Mouse (Mus musculus): ENCODE data around the gene Gm3194. TPM values are rescaled to one million over a fixed set of nuclear protein-coding genes. Genes with fewer than 3 reads are reported as not detected.

The Gm3194 gene
- 0.08 and 0.46 TPM in 2 replicates for polyA plus RNA-seq (2015; fragmentation: Nextera tagmentation; extraction: Ambion mirVana)

DNA sequence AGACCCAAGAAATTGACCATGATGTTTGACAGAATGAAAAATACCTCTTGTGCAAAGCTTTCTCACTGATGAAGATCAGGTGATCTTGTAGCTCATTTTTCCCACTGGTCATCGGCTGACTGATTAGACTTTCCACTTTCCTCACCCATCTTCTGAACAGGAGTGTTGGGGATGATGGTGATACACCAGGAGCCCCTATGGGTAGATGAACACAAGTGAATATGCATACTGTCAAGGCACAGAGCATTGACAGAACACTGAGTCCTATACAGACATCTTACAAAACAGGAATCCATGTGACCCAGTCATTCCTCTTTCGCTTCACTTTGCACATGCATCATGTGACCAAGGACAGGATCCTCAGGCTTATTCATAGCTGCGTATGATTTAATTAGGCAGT is at the start of gene Gm3194:
TSS of gene Gm3194 (minus strand) at position 101 of the 400 bp plus-strand sequence.

DNA sequence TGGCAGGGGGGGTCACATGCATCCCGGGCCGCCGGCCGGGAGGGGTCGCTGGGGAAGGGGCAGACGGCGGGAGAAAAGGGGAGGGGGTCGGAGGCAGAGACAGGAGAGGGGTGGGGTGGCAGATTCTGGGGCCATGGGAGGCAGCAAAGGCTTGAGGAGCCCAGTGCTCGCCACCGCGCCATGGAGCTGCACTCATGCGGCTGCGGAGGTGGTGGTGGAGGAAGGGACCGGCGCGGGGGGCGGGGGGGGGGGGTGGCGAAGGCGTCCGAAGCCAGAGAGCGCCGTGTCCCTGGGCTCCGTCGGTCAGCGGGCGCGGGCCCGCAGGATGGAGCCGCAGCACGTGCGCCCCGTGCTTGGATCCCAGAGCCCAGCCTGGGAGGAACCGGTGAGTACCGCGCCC is 46.1 kb upstream of the Gm3194 start, which contains the start of gene Gm3488:
TSS of gene Gm3488 (plus strand) at position 301 of the 400 bp plus-strand sequence.

DNA sequence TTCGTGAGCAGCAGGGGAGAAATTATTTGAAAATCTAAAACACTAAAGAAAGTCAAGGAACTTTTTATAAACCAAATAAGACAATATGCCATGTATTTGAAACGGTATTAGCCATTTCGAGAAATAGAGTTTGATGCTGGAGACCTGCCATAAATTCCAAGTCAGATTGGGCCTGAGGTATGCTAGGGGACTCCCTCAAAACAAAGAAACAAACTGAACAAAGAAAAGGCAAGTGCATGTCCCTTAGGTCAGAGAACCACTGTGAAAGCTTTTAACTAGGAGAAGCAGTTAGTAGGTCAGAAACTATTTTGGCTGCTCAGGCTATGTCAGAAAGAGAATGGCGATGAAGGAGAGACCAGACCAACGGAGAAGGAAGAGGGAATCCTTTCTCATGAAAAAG is 28.6 kb upstream of the Gm3194 start, which contains the start of gene Gm3187:
TSS of gene Gm3187 (plus strand) at position 301 of the 400 bp plus-strand sequence.

DNA sequence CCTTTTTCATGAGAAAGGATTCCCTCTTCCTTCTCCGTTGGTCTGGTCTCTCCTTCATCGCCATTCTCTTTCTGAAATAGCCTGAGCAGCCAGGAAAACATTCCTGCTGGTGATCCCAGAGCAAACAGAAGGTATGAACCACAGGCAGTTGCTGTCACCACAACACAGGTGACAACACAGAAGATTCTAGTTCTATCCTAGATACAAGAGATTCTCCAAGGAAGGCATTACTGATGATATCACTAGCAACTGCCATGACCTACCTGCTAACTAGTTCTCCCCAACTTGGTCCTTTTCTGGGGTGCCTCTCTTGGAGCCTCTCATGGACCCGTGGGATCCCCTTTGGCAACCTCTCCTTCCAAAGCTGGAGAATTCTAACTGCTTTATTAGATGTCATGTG is 22.5 kb upstream of the Gm3194 start, which contains the start of gene Gm8246:
TSS of gene Gm8246 (minus strand) at position 101 of the 400 bp plus-strand sequence.

DNA sequence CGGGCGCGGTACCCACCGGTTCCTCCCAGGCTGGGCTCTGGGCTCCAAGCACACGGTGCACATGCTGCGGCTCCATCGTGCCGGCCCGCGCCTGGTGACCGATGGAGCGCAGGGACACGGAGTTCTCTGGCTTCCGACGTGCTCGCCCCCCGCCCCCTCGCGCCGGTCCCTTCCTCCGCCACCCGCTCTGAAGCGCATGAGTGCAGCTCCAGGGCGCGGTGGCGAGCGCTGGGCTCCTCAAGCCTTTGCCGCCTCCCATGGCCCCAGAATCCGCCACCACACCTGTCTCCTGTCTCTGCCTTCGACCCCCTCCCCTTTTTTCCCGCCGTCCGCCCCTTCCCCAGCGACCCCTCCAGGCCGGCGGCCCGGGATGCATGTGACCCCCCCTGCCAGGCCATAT is 66.3 kb downstream of the Gm3194 start, which contains the start of gene Gm3500:
TSS of gene Gm3500 (minus strand) at position 101 of the 400 bp plus-strand sequence.

Other genes starting within 250 kb of the Gm3194 start
- gene Gm3526, start 194.9 kb downstream of the Gm3194 start, polyA plus RNA-seq (2015; fragmentation: Nextera tagmentation; extraction: Ambion mirVana): not detected in 2 replicates
- gene Gm3542, start 120.5 kb downstream of the Gm3194 start, polyA plus RNA-seq (2015; fragmentation: Nextera tagmentation; extraction: Ambion mirVana): not detected in 2 replicates
- 0.08 TPM in 1 of 2 replicates, not detected in the other for gene Gm3500, start 66.4 kb downstream of the Gm3194 start, polyA plus RNA-seq (2015; fragmentation: Nextera tagmentation; extraction: Ambion mirVana)
- gene Gm8246, start 22.4 kb upstream of the Gm3194 start, polyA plus RNA-seq (2015; fragmentation: Nextera tagmentation; extraction: Ambion mirVana): not detected in 2 replicates
- not detected in 2 replicates for gene Gm3187, start 28.7 kb upstream of the Gm3194 start, polyA plus RNA-seq (2015; fragmentation: Nextera tagmentation; extraction: Ambion mirVana)
- 0.28 and 0.61 TPM in 2 replicates for gene Gm3488, start 46.2 kb upstream of the Gm3194 start, polyA plus RNA-seq (2015; fragmentation: Nextera tagmentation; extraction: Ambion mirVana)
- not detected in 2 replicates for gene Gm3532, start 83.0 kb upstream of the Gm3194 start, polyA plus RNA-seq (2015; fragmentation: Nextera tagmentation; extraction: Ambion mirVana)
- gene Gm8265, start 177.6 kb upstream of the Gm3194 start, polyA plus RNA-seq (2015; fragmentation: Nextera tagmentation; extraction: Ambion mirVana): not detected in 2 replicates
- not detected in 2 replicates for gene Gm9603, start 232.0 kb upstream of the Gm3194 start, polyA plus RNA-seq (2015; fragmentation: Nextera tagmentation; extraction: Ambion mirVana)